Mouse (Mus musculus) midbrain, embryonic 15.5 days (tissue): ENCODE results near the gene Castor1. TPM values are rescaled to one million over a fixed set of nuclear protein-coding genes. Genes with fewer than 3 reads are reported as not detected.

Source experiments
- ATAC-seq: fragments of 200-750 bp; cut with Nextera tagmentation; replicated peaks from 2 replicates; pipeline ENCODE4 v1.8.0; 2017; ENCODE audit warnings: moderate TSS enrichment
- H3K27ac ChIP-seq: fragments of 300-500 bp; sonication (generic); 2 replicates; pipeline ENCODE4 v1.5.1; 2015; ENCODE audit warnings: mild to moderate bottlenecking, inconsistent platforms
- H3K27me3 ChIP-seq: fragments of 300-500 bp; sonication (generic); replicated peaks from 2 replicates; pipeline ENCODE4 v1.6.1; 2015; ENCODE audit warnings: inconsistent platforms
- H3K36me3 ChIP-seq: fragments of 300-500 bp; sonication (generic); replicated peaks from 2 replicates; pipeline ENCODE4 v1.6.1; 2015; ENCODE audit warnings: inconsistent platforms
- H3K4me1 ChIP-seq: fragments of 300-500 bp; sonication (generic); 2 replicates; pipeline ENCODE4 v1.6.1; 2015; ENCODE audit warnings: inconsistent platforms
- H3K4me2 ChIP-seq: fragments of 300-500 bp; sonication (generic); 2 replicates; pipeline ENCODE4 v1.6.1; 2015; ENCODE audit warnings: inconsistent platforms, mild to moderate bottlenecking, moderate library complexity
- H3K4me3 ChIP-seq: fragments of 300-500 bp; sonication (generic); 2 replicates; pipeline ENCODE4 v1.5.1; 2015; ENCODE audit warnings: mild to moderate bottlenecking, inconsistent platforms
- H3K9ac ChIP-seq: fragments of 300-500 bp; sonication (generic); 2 replicates; pipeline ENCODE4 v1.6.1; 2015; ENCODE audit warnings: mild to moderate bottlenecking, inconsistent platforms
- H3K9me3 ChIP-seq: fragments of 300-500 bp; sonication (generic); 2 replicates; pipeline ENCODE4 v1.6.1; 2016; ENCODE audit warnings: inconsistent platforms
- WGBS: fragments of 180-500 bp; shearing (Covaris S2); methylation state at CpG from one replicate; pipeline ENCODE4 v1.1.7; 2015; ENCODE audit warnings: mixed read lengths; 5-methylcytosine and 5-hydroxymethylcytosine counted together
- polyA plus RNA-seq: library from polyadenylated mRNA; unstranded; fragments of >200 nt; fragmentation: Nextera tagmentation; extraction: Ambion mirVana; gene quantifications from 2 replicates; pipeline ENCODE4 v1.2.1, GENCODE M21; 2015

The Castor1 gene
- polyA plus RNA-seq, 1 experiment from 2014 or later, result 2.6 TPM

DNA sequence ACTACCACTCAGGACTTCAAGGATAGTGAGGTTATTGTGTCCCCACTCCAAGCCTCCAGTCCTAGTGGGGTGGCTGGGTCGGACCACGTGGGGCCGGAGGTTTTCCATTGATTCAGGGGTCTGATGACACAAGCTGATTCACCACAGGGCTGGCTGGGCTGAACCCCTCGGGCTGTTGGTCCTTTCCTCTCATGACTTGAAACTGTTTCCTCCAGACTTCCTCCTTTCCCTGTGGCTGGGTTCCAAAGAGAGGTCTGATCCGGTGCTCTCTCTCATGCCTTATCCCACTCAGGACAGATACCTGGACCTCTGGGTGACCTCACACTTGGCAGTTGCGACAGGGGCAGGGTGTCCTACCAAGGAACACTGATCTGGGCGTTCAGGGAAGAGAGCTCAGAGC, 22.1 kb downstream of the Castor1 start:
- Histone ChIP-seq H3K4me3 (no peak overlapping the region), H3K9me3 (no peaks in the 10 kb centered on the region), H3K9ac (no peak overlapping the region), H3K27me3 (no peaks in the 10 kb centered on the region), H3K36me3 (no peaks in the 10 kb centered on the region), H3K4me2 (no peak overlapping the region), H3K27ac (no peak overlapping the region), H3K4me1 (no peaks in the 10 kb centered on the region)
- WGBS, result 77% methylated on average over 7 of the region's 7 CpGs
- ATAC-seq, result no peak

DNA sequence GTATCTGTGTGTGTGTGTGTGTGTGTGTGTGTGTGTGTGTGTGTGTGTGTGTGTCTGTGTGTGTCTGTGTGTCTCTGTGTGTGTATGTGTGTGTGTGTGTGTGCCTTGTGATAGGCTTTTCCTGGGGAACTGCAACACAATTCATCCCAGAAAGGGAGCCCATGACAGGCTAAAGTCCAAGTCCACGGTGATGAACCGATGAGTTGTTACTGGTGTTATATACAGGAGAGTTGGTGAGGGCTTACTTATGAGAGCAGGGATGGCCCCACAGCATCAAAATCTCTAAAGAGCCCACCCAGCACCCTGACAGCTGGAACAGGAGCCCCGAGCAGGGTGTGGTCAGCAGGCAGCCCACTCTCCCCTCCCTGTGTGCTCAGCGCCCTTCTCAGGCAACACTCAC, 23.2 kb downstream of the Castor1 start:
- Histone ChIP-seq H3K4me2 (no peak overlapping the region), H3K9ac (no peak overlapping the region), H3K4me3 (no peak overlapping the region), H3K27ac (no peak overlapping the region), H3K9me3 (no peaks in the 10 kb centered on the region), H3K4me1 (no peaks in the 10 kb centered on the region), H3K36me3 (no peaks in the 10 kb centered on the region), H3K27me3 (no peaks in the 10 kb centered on the region)
- ATAC-seq, result no peak
- 89% methylated on average over 4 of the region's 4 CpGs for WGBS

DNA sequence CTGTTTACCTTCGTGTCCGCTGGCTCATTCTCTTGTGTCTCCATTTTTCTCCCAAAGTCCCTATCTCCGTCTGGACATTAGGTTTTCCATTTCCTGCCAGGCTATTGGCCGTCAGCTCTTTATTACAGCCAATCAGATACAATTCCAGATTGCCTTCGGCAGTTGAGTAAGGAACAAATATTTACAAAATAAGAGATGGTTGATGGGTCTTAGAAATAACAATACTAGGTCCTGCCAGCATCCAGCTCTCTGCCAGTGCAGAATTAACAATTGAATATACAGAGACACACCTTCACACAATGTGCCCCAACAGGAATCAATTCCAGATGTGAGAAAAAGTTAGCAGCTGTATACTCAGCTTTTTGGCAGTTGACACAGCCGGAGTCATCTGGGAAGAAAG, 28.1 kb downstream of the Castor1 start:
- Histone ChIP-seq H3K36me3 (no peaks in the 10 kb centered on the region), H3K9ac (no peak overlapping the region), H3K4me2 (no peak overlapping the region), H3K9me3 (no peaks in the 10 kb centered on the region), H3K4me1 (no peaks in the 10 kb centered on the region), H3K27ac (no peak overlapping the region), H3K27me3 (no peaks in the 10 kb centered on the region), H3K4me3 (no peak overlapping the region)
- 79% methylated on average over 6 of the region's 6 CpGs for WGBS
- ATAC-seq, result no peak

DNA sequence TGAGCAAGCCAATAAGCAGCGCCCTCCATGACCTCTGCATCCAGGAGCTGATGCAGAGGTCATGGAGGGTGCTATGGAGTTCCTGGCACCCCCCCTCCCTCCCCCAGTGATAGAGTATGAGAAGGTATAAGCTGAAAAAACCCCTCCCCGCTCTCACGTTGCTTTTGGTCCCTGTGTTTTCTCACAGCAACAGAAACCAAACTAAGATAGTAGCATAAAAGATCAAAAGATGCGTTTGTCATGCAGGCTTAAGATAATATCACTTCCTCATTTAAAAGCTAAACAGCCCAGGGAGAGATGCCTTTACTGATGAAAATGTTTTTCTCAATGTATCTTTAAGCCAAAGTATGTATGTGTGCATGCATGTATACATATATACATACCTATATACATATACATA, 28.6 kb downstream of the Castor1 start:
- no peak for ATAC-seq
- H3K9me3 ChIP-seq, result no peaks in the 10 kb centered on the region
- no peaks in the 10 kb centered on the region for H3K4me1 ChIP-seq
- WGBS, result 80% methylated on average over 4 of the region's 4 CpGs
- H3K9ac ChIP-seq, result no peak overlapping the region
- no peak overlapping the region for H3K4me3 ChIP-seq
- no peak overlapping the region for H3K27ac ChIP-seq
- H3K27me3 ChIP-seq, result no peaks in the 10 kb centered on the region
- H3K4me2 ChIP-seq, result no peak overlapping the region
- no peaks in the 10 kb centered on the region for H3K36me3 ChIP-seq

DNA sequence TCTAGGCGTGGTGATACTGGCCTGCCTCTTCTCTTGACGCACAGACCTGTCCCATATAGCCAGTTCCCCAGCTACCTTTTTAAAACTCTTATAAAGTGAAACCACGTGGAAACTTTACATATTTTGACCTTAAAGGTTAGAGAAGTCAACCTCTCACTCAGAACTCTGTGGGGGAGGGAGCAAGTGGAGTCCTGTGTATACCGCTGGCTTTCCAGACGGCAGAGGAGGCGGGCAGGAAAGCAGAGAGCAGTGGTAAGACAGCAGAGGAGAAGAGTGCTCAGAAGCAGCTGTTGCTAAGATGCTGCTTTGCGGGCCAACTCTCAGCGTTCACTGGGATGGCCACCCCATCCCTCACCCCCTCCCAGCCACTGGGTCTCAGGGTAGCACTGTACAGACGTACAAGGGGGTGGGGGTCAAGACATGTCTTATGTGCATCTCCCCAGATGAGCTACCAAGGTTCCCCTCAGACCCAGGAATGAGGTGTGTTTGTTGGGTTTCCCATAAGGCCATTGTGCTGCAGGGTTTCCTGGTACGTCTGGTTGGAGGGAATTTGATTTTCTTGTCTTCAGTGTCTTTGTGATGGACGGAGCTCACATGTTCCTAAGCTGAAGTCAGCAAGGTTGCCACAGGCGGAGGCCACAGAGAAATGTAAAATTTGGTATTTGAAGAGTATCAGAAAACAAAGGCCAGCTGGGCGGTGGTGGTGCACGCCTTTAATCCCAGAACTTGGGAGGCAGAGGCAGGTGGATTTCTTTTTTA, 29.4 kb downstream of the Castor1 start:
- ATAC-seq, result no peak
- no peaks in the 10 kb centered on the region for H3K4me1 ChIP-seq
- WGBS, result 81% methylated on average over 14 of the region's 14 CpGs
- H3K4me2 ChIP-seq, result no peak overlapping the region
- H3K4me3 ChIP-seq, result no peak overlapping the region
- H3K9ac ChIP-seq, result no peak overlapping the region
- H3K27me3 ChIP-seq, result no peaks in the 10 kb centered on the region
- H3K27ac ChIP-seq, result no peak overlapping the region
- no peaks in the 10 kb centered on the region for H3K36me3 ChIP-seq
- H3K9me3 ChIP-seq, result no peaks in the 10 kb centered on the region

DNA sequence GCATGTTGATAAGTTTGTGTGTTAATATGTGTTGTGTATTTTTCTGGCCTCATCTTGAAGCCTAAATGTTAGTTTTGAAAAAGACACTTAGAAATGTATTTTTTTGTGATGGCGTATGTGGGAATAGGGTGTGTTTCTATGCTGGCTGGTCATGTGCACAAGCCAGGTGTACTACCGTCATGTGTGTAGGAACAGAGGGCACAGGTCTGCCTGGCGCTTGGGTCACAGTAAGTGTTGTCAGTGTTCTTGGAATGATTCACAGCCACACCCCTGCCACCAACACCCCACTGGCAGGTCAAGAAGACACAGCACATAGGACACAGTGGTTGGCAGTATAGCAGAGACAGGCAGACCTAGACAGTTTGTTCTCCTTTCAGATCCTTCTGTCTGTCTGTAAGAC, 31.1 kb downstream of the Castor1 start:
- Histone ChIP-seq H3K4me3 (no peak overlapping the region), H3K9ac (no peak overlapping the region), H3K27me3 (no peaks in the 10 kb centered on the region), H3K36me3 (no peaks in the 10 kb centered on the region), H3K4me1 (no peaks in the 10 kb centered on the region), H3K4me2 (no peak overlapping the region), H3K27ac (no peak overlapping the region), H3K9me3 (no peaks in the 10 kb centered on the region)
- no peak for ATAC-seq
- 93% methylated on average over 3 of the region's 3 CpGs for WGBS

DNA sequence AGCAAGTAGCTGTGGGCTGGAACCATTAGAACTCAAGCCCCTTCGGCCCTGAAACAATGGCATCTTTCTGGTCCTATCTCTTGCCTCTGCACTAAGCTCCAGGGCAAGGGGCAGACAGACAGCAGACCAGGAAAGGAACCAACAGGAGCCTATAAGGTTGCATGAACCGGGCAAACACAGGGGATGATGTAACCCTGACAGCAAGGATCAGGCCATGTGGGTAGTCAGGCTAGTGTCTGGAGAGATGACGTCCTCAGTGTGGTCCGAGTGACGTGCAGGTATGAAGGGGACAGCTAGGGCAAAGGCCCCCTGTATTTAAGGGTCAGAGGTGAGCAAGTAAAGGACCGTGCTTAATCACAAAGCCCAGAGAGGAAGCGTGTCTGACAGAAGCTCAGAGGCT, 32.3 kb downstream of the Castor1 start:
- Histone ChIP-seq H3K27me3 (no peaks in the 10 kb centered on the region), H3K27ac (no peak overlapping the region), H3K4me2 (no peak overlapping the region), H3K9me3 (no peaks in the 10 kb centered on the region), H3K36me3 (no peaks in the 10 kb centered on the region), H3K4me1 (no peaks in the 10 kb centered on the region), H3K9ac (no peak overlapping the region), H3K4me3 (no peak overlapping the region)
- WGBS, result 70% methylated on average over 7 of the region's 7 CpGs
- no peak for ATAC-seq

DNA sequence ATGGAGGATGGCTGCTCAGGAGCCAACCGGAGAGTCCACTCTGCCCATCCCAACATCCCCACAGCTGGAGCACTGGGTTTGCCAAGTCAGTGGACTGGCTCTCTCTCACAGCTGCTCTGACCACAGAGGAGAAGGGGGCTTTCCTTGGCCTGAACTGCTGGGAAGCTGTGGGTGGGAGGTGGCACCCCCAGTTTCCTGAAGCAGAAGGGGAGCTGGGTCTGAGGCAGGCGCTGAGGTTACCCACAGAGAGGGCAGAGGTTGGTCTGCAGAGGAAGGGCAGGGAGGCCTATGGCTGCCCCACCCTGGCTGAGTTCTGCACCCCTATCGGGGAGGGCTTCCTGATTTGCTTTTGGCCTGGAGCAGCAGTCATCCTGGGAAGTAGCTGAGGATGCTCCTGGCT, 33.4 kb downstream of the Castor1 start:
- H3K4me3 ChIP-seq, result no peak overlapping the region
- ATAC-seq, result no peak
- H3K4me1 ChIP-seq, result no peaks in the 10 kb centered on the region
- H3K27me3 ChIP-seq, result no peaks in the 10 kb centered on the region
- H3K4me2 ChIP-seq, result no peak overlapping the region
- 67% methylated on average over 3 of the region's 3 CpGs for WGBS
- H3K9ac ChIP-seq, result no peak overlapping the region
- no peaks in the 10 kb centered on the region for H3K9me3 ChIP-seq
- no peaks in the 10 kb centered on the region for H3K36me3 ChIP-seq
- H3K27ac ChIP-seq, result no peak overlapping the region

DNA sequence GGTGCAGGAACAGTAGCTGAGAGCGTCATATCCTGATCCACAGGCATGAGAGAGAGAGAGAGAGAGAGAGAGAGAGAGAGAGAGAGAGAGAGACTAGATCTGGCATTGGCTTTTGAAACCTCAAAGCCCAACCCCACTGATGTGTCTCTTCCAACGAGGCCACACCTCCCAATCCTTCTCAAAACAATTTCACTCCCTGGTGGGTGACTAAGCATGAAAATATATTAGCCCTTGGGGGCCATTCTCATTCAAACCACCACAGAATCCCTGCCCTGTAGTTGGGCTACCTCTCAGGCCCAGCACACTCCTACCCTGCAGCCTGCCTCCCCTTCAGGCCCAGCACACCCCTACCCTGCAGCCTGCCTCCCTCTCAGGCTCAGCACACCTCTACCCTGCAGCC, 34.9 kb downstream of the Castor1 start:
- H3K4me3 ChIP-seq, result no peak overlapping the region
- H3K9me3 ChIP-seq, result no peaks in the 10 kb centered on the region
- no peak overlapping the region for H3K9ac ChIP-seq
- no peaks in the 10 kb centered on the region for H3K36me3 ChIP-seq
- 57% methylated on average over 2 of the region's 2 CpGs for WGBS
- H3K4me1 ChIP-seq, result no peaks in the 10 kb centered on the region
- no peak for ATAC-seq
- H3K27ac ChIP-seq, result no peak overlapping the region
- H3K4me2 ChIP-seq, result no peak overlapping the region
- no peaks in the 10 kb centered on the region; the same call in 1 of the 2 replicates for H3K27me3 ChIP-seq

DNA sequence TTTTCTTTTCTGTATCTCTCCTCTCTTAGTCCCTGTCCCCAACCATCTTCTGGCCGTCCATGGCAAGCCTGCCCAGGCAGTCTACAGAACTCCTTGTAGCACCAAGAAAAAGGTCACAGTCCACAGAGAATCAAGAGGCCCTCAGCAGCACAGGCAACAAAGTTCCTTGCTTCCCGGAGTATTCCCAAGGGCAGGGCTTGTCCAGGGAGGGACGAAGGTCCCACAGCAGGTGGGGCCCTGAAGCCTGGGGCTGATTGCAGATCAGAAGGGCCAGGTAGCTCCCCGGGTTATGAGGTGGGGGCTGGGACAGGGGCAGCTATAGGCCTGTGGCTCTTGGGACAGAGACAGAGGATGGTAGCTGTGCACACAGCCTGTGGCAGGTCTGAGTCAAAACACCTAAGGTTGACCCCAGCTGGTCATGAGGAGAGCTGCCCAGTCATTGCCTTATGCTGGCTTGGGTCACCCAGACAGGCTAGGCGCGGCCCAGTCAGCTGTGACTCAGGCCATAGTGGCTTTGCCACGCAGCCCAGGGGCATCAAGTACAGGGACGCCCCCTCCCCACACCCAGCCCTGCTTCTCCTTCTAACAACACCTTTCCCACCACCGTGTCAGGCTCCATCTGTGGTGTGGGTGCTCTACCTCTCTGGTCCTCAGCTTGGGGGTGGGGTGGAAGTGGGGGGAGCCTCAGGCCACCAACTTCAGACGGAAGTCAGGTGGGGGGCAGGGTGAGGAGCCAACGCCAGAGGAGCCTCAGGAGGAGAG, 39.0 kb downstream of the Castor1 start, which contains the start of gene Lif:
TSS of gene Lif (plus strand) at position 712 of the 762 bp plus-strand sequence.
- 66% methylated on average over 11 of the region's 11 CpGs for WGBS
- no peaks in the 10 kb centered on the region for H3K9me3 ChIP-seq
- H3K9ac ChIP-seq, result no peak within 1 kb of the TSS
- no peak within 1 kb of the TSS for H3K27ac ChIP-seq
- no peak within 1 kb of the TSS for H3K4me2 ChIP-seq
- H3K36me3 ChIP-seq, result no peaks in the 10 kb centered on the region
- peaks cover 6% of the 10 kb centered on the region for H3K4me1 ChIP-seq
- H3K27me3 ChIP-seq, result no peaks in the 10 kb centered on the region; the same call in 1 of the 2 replicates
- H3K4me3 ChIP-seq, result no peak within 1 kb of the TSS
- ATAC-seq, result no peak

DNA sequence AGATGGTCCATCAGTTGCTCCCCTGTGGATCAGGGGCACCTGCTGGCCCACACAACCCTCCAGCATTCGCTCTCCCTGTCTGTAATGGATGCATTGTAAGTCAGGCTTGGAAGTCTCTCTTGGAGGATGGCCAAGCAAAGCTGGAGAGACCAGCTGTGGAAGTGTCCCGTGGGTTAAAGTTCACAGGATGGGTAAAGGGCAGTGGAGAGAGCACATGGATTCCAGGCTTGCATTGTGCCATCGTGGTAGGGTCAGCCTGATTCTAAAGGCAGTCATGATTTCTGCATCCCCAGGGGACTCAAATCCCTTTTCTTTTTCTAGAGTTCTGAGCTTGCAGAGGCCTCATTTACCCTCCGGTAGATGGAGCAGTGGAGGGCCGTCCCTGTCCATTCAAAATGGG, 39.7 kb downstream of the Castor1 start:
- Histone ChIP-seq H3K36me3 (no peaks in the 10 kb centered on the region), H3K4me1 (peaks cover 6% of the 10 kb centered on the region), H3K9ac (no peak overlapping the region), H3K4me3 (no peak overlapping the region), H3K4me2 (no peak overlapping the region), H3K9me3 (no peaks in the 10 kb centered on the region), H3K27ac (no peak overlapping the region), H3K27me3 (no peaks in the 10 kb centered on the region; the same call in 1 of the 2 replicates)
- ATAC-seq, result no peak
- 52% methylated on average over 5 of the region's 5 CpGs for WGBS

DNA sequence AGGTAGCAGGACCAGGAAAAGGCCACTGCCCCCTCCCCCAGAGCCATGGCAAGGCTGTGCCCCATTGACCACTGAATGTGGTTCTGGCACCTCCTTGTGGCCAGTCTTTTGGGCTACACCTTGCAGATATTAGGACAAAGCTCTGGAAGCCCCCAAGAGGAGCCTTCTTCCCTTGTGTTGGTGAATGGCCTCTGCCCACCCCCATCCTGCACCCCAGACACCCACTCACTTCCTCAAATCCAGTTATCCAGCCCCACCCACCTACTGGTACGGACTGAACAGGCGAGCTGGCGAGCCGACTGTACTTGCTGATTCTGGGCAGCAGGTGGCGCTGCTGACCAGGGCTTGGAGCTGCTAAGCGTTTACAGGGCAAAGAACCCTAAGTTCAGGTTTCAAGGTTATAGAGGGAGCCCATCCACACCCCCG, 40.6 kb downstream of the Castor1 start:
- ATAC-seq, result peak; percentile 68
- H3K9me3 ChIP-seq, result no peaks in the 10 kb centered on the region
- H3K36me3 ChIP-seq, result no peaks in the 10 kb centered on the region
- H3K27ac ChIP-seq, result no peak overlapping the region
- peaks cover 6% of the 10 kb centered on the region for H3K4me1 ChIP-seq
- no peaks in the 10 kb centered on the region; the same call in 1 of the 2 replicates for H3K27me3 ChIP-seq
- H3K4me2 ChIP-seq, result peak overlapping the region; percentile 52
- H3K9ac ChIP-seq, result no peak overlapping the region
- peak overlapping the region; percentile 24 for H3K4me3 ChIP-seq
- WGBS, result 3% methylated on average over 7 of the region's 7 CpGs
